Mouse (Mus musculus) stomach, postnatal 0 days (tissue): ENCODE results near the gene Dnaaf3.

Source experiments
- CTCF ChIP-seq: IDR thresholded peaks from 2 replicates; pipeline ENCODE4 v1.5.1; 2016; ENCODE audit warnings: antibody characterized with exemption, low read depth, mild to moderate bottlenecking, moderate library complexity
- EP300 ChIP-seq: optimal IDR thresholded peaks from 2 replicates; pipeline ENCODE3; 2016; ENCODE audit warnings: antibody characterized with exemption

DNA sequence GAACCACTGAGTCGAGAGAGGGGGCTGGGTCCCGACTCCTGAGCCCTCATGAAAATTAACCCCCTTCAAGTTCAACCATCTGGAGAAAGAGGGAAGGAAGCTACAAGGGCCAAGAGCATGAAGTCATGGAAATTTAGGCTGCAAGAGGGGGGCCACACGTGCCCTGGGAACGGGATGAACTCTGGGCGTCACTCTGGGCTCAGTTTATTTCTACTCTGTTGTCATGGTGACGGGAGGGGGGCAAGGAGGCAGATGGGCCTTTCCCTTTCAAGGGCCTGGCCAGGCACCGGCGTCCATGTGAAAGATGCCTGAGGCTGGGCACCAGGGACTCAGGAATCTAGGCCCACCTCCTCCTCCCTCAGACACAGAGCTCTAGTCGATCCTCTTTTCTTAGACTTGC lies 34.0 kb downstream of the Dnaaf3 start:
- TF ChIP-seq EP300 (peak; percentile 59), CTCF (no peak)
